Comparison of ENCODE assay signal across 14 mouse cellular contexts in the genomic region with DNA sequence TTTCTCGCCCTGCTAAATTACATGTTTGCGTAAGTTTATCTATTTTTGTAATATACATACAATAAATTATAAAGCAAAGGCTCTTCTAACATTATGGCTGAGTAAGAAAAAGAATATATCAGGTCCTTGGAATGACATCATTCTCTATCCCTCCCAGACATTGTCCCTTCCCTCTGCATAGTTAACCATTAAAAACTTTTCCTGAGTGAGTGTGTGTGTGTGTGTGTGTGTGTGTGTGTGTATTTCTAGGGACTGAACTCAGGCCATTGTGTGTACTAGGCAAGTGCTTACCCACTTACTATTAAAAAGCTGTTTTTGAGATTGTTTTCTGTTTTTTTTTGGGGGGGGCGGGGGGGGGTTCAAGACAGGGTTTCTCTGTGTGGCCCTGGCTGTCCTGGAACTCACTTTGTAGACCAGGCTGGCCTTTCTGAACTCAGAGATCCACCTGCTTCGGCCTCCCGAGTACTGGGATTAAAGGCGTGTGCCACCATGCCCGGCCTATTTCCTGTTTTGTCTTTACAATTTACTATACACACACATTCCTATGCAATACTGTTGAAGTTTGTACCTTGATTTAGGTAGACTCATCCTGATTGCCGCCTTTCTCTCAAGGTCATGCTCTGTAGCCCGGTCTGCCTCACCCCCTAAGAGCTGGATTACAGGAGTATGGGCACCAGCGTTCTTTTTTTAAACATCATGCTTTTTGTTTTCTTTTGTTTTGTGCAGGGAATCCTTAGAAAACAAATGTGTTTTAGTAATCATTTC. TPM values are rescaled to one million over a fixed set of nuclear protein-coding genes. Genes with fewer than 3 reads are reported as not detected.
DNase-seq lines count a peak whose midpoint lies in the region; ATAC-seq and TF ChIP-seq lines count a peak whose summit lies in the region.
"Had no signal": no experiment of that assay in that cellular context is flagged by ENCODE, and none has a peak within 500 bp of the region (broad histone marks: within the 10 kb centered on the region; RNA-seq: fewer than 3 reads in every experiment).

No protein-coding gene starts in this region.

- H3K27me3 ChIP-seq in lung, embryonic 14.5 days (ENCODE audit: insufficient read depth, low read length) = no peaks in the 10 kb centered on the region
- H3K27me3 ChIP-seq in intestine, embryonic 15.5 days (replicated peaks) = no peaks in the 10 kb centered on the region
- H3K27me3 ChIP-seq in kidney, postnatal 0 days (ENCODE audit: insufficient read depth, low read length) = no peaks in the 10 kb centered on the region
- no peaks in the 10 kb centered on the region for H3K27me3 ChIP-seq in neural tube, embryonic 15.5 days (replicated peaks)
- H3K27me3 ChIP-seq: CH12.LX; limb, embryonic 12.5 days had no signal

- 85% methylated on average over 10 of the region's 10 CpGs for WGBS in lung, embryonic 14.5 days
- 67% methylated on average over 10 of the region's 10 CpGs for WGBS in intestine, embryonic 15.5 days
- 63% methylated on average over 10 of the region's 10 CpGs for WGBS in kidney, postnatal 0 days
- WGBS in neural tube, embryonic 15.5 days = 89% methylated on average over 10 of the region's 10 CpGs

- H3K36me3 ChIP-seq in lung, embryonic 14.5 days (ENCODE audit: insufficient read depth) = no peaks in the 10 kb centered on the region
- no peaks in the 10 kb centered on the region for H3K36me3 ChIP-seq in intestine, embryonic 15.5 days
- no peaks in the 10 kb centered on the region for H3K36me3 ChIP-seq in kidney, postnatal 0 days (ENCODE audit: insufficient read depth, low read length)
- no peaks in the 10 kb centered on the region for H3K36me3 ChIP-seq in neural tube, embryonic 15.5 days
- H3K36me3 ChIP-seq: forebrain, embryonic 10.5 days; limb, embryonic 12.5 days had no signal

- ATAC-seq in lung, embryonic 14.5 days (ENCODE audit: insufficient read depth) = no peak
- ATAC-seq in intestine, embryonic 15.5 days = 0 out of 2 replicates have a peak, but pooled peaks have one; percentile 4
- ATAC-seq in kidney, postnatal 0 days (replicated peaks; ENCODE audit: low FRiP score, low read depth) = peak; percentile 26; the same call in 1 of the 2 replicates
- no peak for ATAC-seq in neural tube, embryonic 15.5 days (ENCODE audit: low FRiP score)

- DNase-seq in lung, embryonic 14.5 days = no peak
- no peak for DNase-seq in lung, postnatal 36 days
- peak; percentile 37 for DNase-seq in kidney, postnatal 0 days (ENCODE audit: low spot score)
- no peak for DNase-seq in urinary bladder, postnatal 25 days (ENCODE audit: low spot score)
- no peak for DNase-seq in embryo, embryonic 11 days
- no peak for DNase-seq in left cerebral cortex, adult 9 months (ENCODE audit: low spot score in 2 of 2)
- DNase-seq: adrenal gland, adult 8-10 months had no signal

- H3K4me3 ChIP-seq in lung, embryonic 14.5 days (ENCODE audit: low read depth, low read length) = no peak overlapping the region
- no peak overlapping the region for H3K4me3 ChIP-seq in intestine, embryonic 15.5 days (replicated peaks)
- no peak overlapping the region for H3K4me3 ChIP-seq in kidney, postnatal 0 days (replicated peaks; ENCODE audit: low read depth, low read length)
- no peak overlapping the region; the same call in 1 of the 2 replicates for H3K4me3 ChIP-seq in neural tube, embryonic 15.5 days (replicated peaks)
- H3K4me3 ChIP-seq: forebrain, embryonic 10.5 days; limb, embryonic 12.5 days; megakaryocyte, embryonic 14.5 days had no signal

- peak overlapping the region; percentile 91 for H3K4me2 ChIP-seq in lung, embryonic 14.5 days
- peak overlapping the region; percentile 69 for H3K4me2 ChIP-seq in intestine, embryonic 15.5 days (replicated peaks)
- H3K4me2 ChIP-seq in kidney, postnatal 0 days (ENCODE audit: low read length) = peak overlapping the region; percentile 90
- peak overlapping the region; percentile 78 for H3K4me2 ChIP-seq in neural tube, embryonic 15.5 days

- H3K9ac ChIP-seq in lung, embryonic 14.5 days = no peak overlapping the region
- H3K9ac ChIP-seq in intestine, embryonic 15.5 days = no peak overlapping the region
- no peak overlapping the region for H3K9ac ChIP-seq in kidney, postnatal 0 days (ENCODE audit: low read depth, low read length)
- H3K9ac ChIP-seq in neural tube, embryonic 15.5 days (replicated peaks) = no peak overlapping the region
- H3K9ac ChIP-seq: limb, embryonic 12.5 days had no signal

- H3K27ac ChIP-seq in lung, embryonic 14.5 days (ENCODE audit: low read depth) = no peak overlapping the region
- H3K27ac ChIP-seq in intestine, embryonic 15.5 days = 0 out of 2 replicates have a peak overlapping the region, but pooled peaks have one; percentile 24
- peak overlapping the region; percentile 70; the same call in 1 of the 2 replicates for H3K27ac ChIP-seq in kidney, postnatal 0 days
- no peak overlapping the region for H3K27ac ChIP-seq in neural tube, embryonic 15.5 days (replicated peaks)
- H3K27ac ChIP-seq: forebrain, embryonic 10.5 days; limb, embryonic 12.5 days had no signal

- H3K9me3 ChIP-seq in lung, embryonic 14.5 days (ENCODE audit: low read depth, low read length) = no peaks in the 10 kb centered on the region
- H3K9me3 ChIP-seq in intestine, embryonic 15.5 days = no peaks in the 10 kb centered on the region
- no peaks in the 10 kb centered on the region for H3K9me3 ChIP-seq in kidney, postnatal 0 days (replicated peaks; ENCODE audit: low read length)
- no peaks in the 10 kb centered on the region for H3K9me3 ChIP-seq in neural tube, embryonic 15.5 days (replicated peaks)
- H3K9me3 ChIP-seq: forebrain, embryonic 10.5 days; limb, embryonic 12.5 days; megakaryocyte, embryonic 14.5 days had no signal

- peaks cover 9% of the 10 kb centered on the region; the same call in 1 of the 2 replicates for H3K4me1 ChIP-seq in lung, embryonic 14.5 days (ENCODE audit: insufficient read depth)
- H3K4me1 ChIP-seq in intestine, embryonic 15.5 days (replicated peaks) = peaks cover 21% of the 10 kb centered on the region; the same call in 1 of the 2 replicates
- H3K4me1 ChIP-seq in kidney, postnatal 0 days (replicated peaks; ENCODE audit: insufficient read depth, low read length) = 0 out of 2 replicates have a peak, but pooled peaks cover 4% of the 10 kb centered on the region
- H3K4me1 ChIP-seq in neural tube, embryonic 15.5 days = peaks cover 30% of the 10 kb centered on the region

- TF ChIP-seq CTCF in lung, embryonic 14.5 days (IDR thresholded peaks at IDR 0.05; ENCODE audit: low read depth) = no peak
- no peak for TF ChIP-seq CTCF in kidney, postnatal 0 days (IDR thresholded peaks at IDR 0.05; ENCODE audit: low read depth)

RNA-seq across cellular contexts. Expression of a gene that starts 2.6 kb away (rescaled TPM):
- 31.9 and 38.2 TPM in 2 replicates for polyA plus RNA-seq in lung, embryonic 14.5 days (2014; fragmentation: Nextera tagmentation; extraction: Ambion mirVana)
- polyA plus RNA-seq in intestine, embryonic 15.5 days (2015; fragmentation: Nextera tagmentation; extraction: Ambion mirVana) = 41.6 and 43.6 TPM in 2 replicates
- polyA plus RNA-seq in kidney, postnatal 0 days (2015; fragmentation: Nextera tagmentation; extraction: Ambion mirVana) = 24.2 and 29.0 TPM in 2 replicates
- polyA plus RNA-seq in neural tube, embryonic 15.5 days (2015; fragmentation: Nextera tagmentation; extraction: Ambion mirVana) = 16.0 and 16.7 TPM in 2 replicates

RNA-seq across cellular contexts. Expression of a gene that starts 28.7 kb away (rescaled TPM):
- 0.27 and 0.46 TPM in 2 replicates for polyA plus RNA-seq in lung, embryonic 14.5 days (2014; fragmentation: Nextera tagmentation; extraction: Ambion mirVana)
- 0.15 and 0.47 TPM in 2 replicates for polyA plus RNA-seq in intestine, embryonic 15.5 days (2015; fragmentation: Nextera tagmentation; extraction: Ambion mirVana)
- polyA plus RNA-seq in kidney, postnatal 0 days (2015; fragmentation: Nextera tagmentation; extraction: Ambion mirVana) = not detected in 2 replicates
- polyA plus RNA-seq in neural tube, embryonic 15.5 days (2015; fragmentation: Nextera tagmentation; extraction: Ambion mirVana) = not detected in 2 replicates
- polyA plus RNA-seq: embryonic facial prominence, embryonic 11.5 days; forebrain, embryonic 10.5 days; limb, embryonic 12.5 days had no signal

Comparison
In these comparisons a context has a peak if more than half of its experiments do, and no peak if none do; other contexts are left out.
1. ATAC-seq: peak in intestine, embryonic 15.5 days (single experiment) and kidney, postnatal 0 days (single experiment); none in lung, embryonic 14.5 days (single experiment) and neural tube, embryonic 15.5 days (single experiment).
2. H3K27ac ChIP-seq: peak in intestine, embryonic 15.5 days (single experiment) and kidney, postnatal 0 days (single experiment); none in lung, embryonic 14.5 days (single experiment) and neural tube, embryonic 15.5 days (single experiment).
3. Peak in every context shown above with its lines, with median percentiles within 50 percentile points of each other: H3K4me2 ChIP-seq.